Mouse (Mus musculus) heart, postnatal 0 days (tissue): Measurements from ENCODE around the gene Oas1g.

Source experiments
- CTCF ChIP-seq: IDR thresholded peaks from 2 replicates; pipeline ENCODE4 v1.5.1; 2016; ENCODE audit warnings: antibody characterized with exemption, control low read depth, low read depth
- EP300 ChIP-seq: IDR thresholded peaks from 2 replicates; pipeline ENCODE4 v1.6.1; 2016; ENCODE audit warnings: antibody characterized with exemption, low read depth

GRCm38 (mm10) chr5:120890026-120890425 is 2.6 kb upstream of the Oas1g start:
- TF ChIP-seq CTCF, result no peak
- TF ChIP-seq EP300, result no peak
